Comparison of ENCODE assay signal across 15 mouse cellular contexts in genomic region chr11:3412111-3412510, GRCm38 (mm10).
"Had no signal": no experiment of that assay in that cellular context is flagged by ENCODE, and none has a peak within 500 bp of the region (broad histone marks: within the 10 kb centered on the region; RNA-seq: fewer than 3 reads in every experiment).

No protein-coding gene starts in this region.

- DNase-seq: retina, postnatal 1 day; right cerebral cortex, adult 18-20 months; right cerebral cortex, postnatal 14 days; right cerebral cortex, postnatal 25 days; right cerebral cortex, postnatal 4 days; spleen, adult 18-20 months; thymus, adult 18-20 months; thymus, adult 2 months; thymus, postnatal 14 days; thymus, postnatal 25 days; thymus, postnatal 36 days; thymus, postnatal 4 days had no signal

- H3K4me2 ChIP-seq: neural tube, embryonic 15.5 days; stomach, embryonic 15.5 days had no signal

- H3K9me3 ChIP-seq: neural tube, embryonic 15.5 days; stomach, embryonic 15.5 days had no signal

- H3K27me3 ChIP-seq: neural tube, embryonic 15.5 days; stomach, embryonic 15.5 days had no signal

- H3K27ac ChIP-seq: neural tube, embryonic 15.5 days; stomach, embryonic 15.5 days; stomach, postnatal 0 days had no signal

- H3K9ac ChIP-seq: neural tube, embryonic 15.5 days; stomach, embryonic 15.5 days had no signal

- H3K4me3 ChIP-seq: neural tube, embryonic 15.5 days; stomach, embryonic 15.5 days had no signal
